Comparison of ENCODE assay signal across 28 mouse cellular contexts in genomic region chr12:101892832-101893231, GRCm38 (mm10). TPM values are rescaled to one million over a fixed set of nuclear protein-coding genes. Genes with fewer than 3 reads are reported as not detected.
DNase-seq lines count a peak whose midpoint lies in the region; ATAC-seq and TF ChIP-seq lines count a peak whose summit lies in the region.
"Had no signal": no experiment of that assay in that cellular context is flagged by ENCODE, and none has a peak within 500 bp of the region (broad histone marks: within the 10 kb centered on the region; RNA-seq: fewer than 3 reads in every experiment).

No protein-coding gene starts in this region.

- no peak for ATAC-seq in intestine, postnatal 0 days
- ATAC-seq in intestine, embryonic 15.5 days, result no peak
- ATAC-seq in stomach, postnatal 0 days (ENCODE audit: low FRiP score, low TSS enrichment), result peak; percentile 91
- ATAC-seq in heart, embryonic 11.5 days (replicated peaks; ENCODE audit: insufficient number of reproducible peaks, low FRiP score, low TSS enrichment), result no peak
- ATAC-seq: forebrain, embryonic 14.5 days; forebrain, postnatal 0 days; hindbrain, postnatal 0 days; inflammation-experienced regulatory T-cells, adult 6 months had no signal

- TF ChIP-seq EP300 in stomach, postnatal 0 days (optimal IDR thresholded peaks at IDR 0.05), result no peak

- H3K27me3 ChIP-seq in intestine, postnatal 0 days (replicated peaks; ENCODE audit: control insufficient read depth, insufficient read depth, low read length), result no peaks in the 10 kb centered on the region
- no peaks in the 10 kb centered on the region for H3K27me3 ChIP-seq in intestine, embryonic 15.5 days (replicated peaks)
- no peaks in the 10 kb centered on the region for H3K27me3 ChIP-seq in stomach, postnatal 0 days (ENCODE audit: control insufficient read depth, insufficient read depth, low read length)
- no peaks in the 10 kb centered on the region for H3K27me3 ChIP-seq in heart, embryonic 11.5 days (ENCODE audit: control insufficient read depth, insufficient read depth, low read length)
- H3K27me3 ChIP-seq: embryonic facial prominence, embryonic 12.5 days; embryonic facial prominence, embryonic 15.5 days; heart, embryonic 12.5 days; heart, embryonic 15.5 days had no signal

- H3K9me3 ChIP-seq in intestine, postnatal 0 days (ENCODE audit: control insufficient read depth), result no peaks in the 10 kb centered on the region
- H3K9me3 ChIP-seq in intestine, embryonic 15.5 days, result no peaks in the 10 kb centered on the region
- H3K9me3 ChIP-seq in stomach, postnatal 0 days (ENCODE audit: control insufficient read depth, low read length), result no peaks in the 10 kb centered on the region
- H3K9me3 ChIP-seq in heart, embryonic 11.5 days (replicated peaks; ENCODE audit: control insufficient read depth, low read length), result no peaks in the 10 kb centered on the region
- H3K9me3 ChIP-seq: embryonic facial prominence, embryonic 12.5 days; embryonic facial prominence, embryonic 15.5 days; heart, embryonic 12.5 days; heart, embryonic 15.5 days; hindbrain, embryonic 10.5 days had no signal

- H3K4me1 ChIP-seq in intestine, postnatal 0 days (replicated peaks; ENCODE audit: control insufficient read depth, insufficient read depth, low read length), result no peaks in the 10 kb centered on the region
- H3K4me1 ChIP-seq in intestine, embryonic 15.5 days (replicated peaks), result no peaks in the 10 kb centered on the region
- H3K4me1 ChIP-seq in bone marrow macrophage, adult 2 months (ENCODE audit: control insufficient read depth, insufficient read depth, low read length), result peaks cover 23% of the 10 kb centered on the region
- no peaks in the 10 kb centered on the region for H3K4me1 ChIP-seq in stomach, postnatal 0 days (replicated peaks; ENCODE audit: control insufficient read depth, insufficient read depth)
- H3K4me1 ChIP-seq in heart, embryonic 11.5 days (ENCODE audit: control insufficient read depth, insufficient read depth, low read length), result no peaks in the 10 kb centered on the region
- H3K4me1 ChIP-seq: embryonic facial prominence, embryonic 12.5 days; embryonic facial prominence, embryonic 15.5 days; heart, embryonic 12.5 days; heart, embryonic 15.5 days; hindbrain, embryonic 10.5 days had no signal

- TF ChIP-seq CTCF in intestine, postnatal 0 days (IDR thresholded peaks at IDR 0.05; ENCODE audit: low read depth), result no peak
- TF ChIP-seq CTCF in bone marrow macrophage, adult 2 months (IDR thresholded peaks at IDR 0.05; ENCODE audit: low read depth, low read length), result no peak
- no peak for TF ChIP-seq CTCF in stomach, postnatal 0 days (IDR thresholded peaks at IDR 0.05; ENCODE audit: low read depth)

- H3K4me2 ChIP-seq in intestine, postnatal 0 days (replicated peaks; ENCODE audit: low read depth), result no peak overlapping the region
- no peak overlapping the region for H3K4me2 ChIP-seq in intestine, embryonic 15.5 days (replicated peaks)
- no peak overlapping the region for H3K4me2 ChIP-seq in stomach, postnatal 0 days (replicated peaks; ENCODE audit: low read depth)
- no peak overlapping the region for H3K4me2 ChIP-seq in heart, embryonic 11.5 days
- H3K4me2 ChIP-seq: embryonic facial prominence, embryonic 12.5 days; embryonic facial prominence, embryonic 15.5 days; heart, embryonic 12.5 days; heart, embryonic 15.5 days; hindbrain, embryonic 14.5 days had no signal

- 83% methylated on average over 2 of the region's 2 CpGs for whole genome bisulfite sequencing in intestine, postnatal 0 days
- 93% methylated on average over 2 of the region's 2 CpGs for WGBS in intestine, embryonic 15.5 days
- WGBS in stomach, postnatal 0 days, result 86% methylated on average over 2 of the region's 2 CpGs
- WGBS in heart, embryonic 11.5 days (ENCODE audit: insufficient replicate concordance), result 88% methylated on average over 2 of the region's 2 CpGs

- peak; percentile 19 for DNase-seq in right cerebral cortex, adult 18-20 months
- no peak for DNase-seq in right cerebral cortex, postnatal 25 days
- no peak for DNase-seq in stomach, postnatal 0 days (ENCODE audit: low spot score)
- no peak for DNase-seq in cerebellum, postnatal 10 days
- DNase-seq: adrenal gland, adult 2 months; adrenal gland, postnatal 14 days; B cell, adult 2 months; cerebellum, adult 18-20 months; cerebellum, adult 9-10 months; cerebellum, postnatal 25 days; forebrain, postnatal 0 days; gastrocnemius, postnatal 10 days; heart, postnatal 10 days; heart, postnatal 36 days; kidney, adult 11 months had no signal

- H3K36me3 ChIP-seq in intestine, postnatal 0 days (ENCODE audit: control insufficient read depth, insufficient read depth), result peaks cover 46% of the 10 kb centered on the region
- H3K36me3 ChIP-seq in intestine, embryonic 15.5 days, result peaks cover 22% of the 10 kb centered on the region
- peaks cover 5% of the 10 kb centered on the region; the same call in 1 of the 2 replicates for H3K36me3 ChIP-seq in stomach, postnatal 0 days (ENCODE audit: control insufficient read depth, insufficient read depth, low read length)
- peaks cover 10% of the 10 kb centered on the region for H3K36me3 ChIP-seq in heart, embryonic 11.5 days (ENCODE audit: control insufficient read depth, insufficient read depth, low read length)

- H3K4me3 ChIP-seq in intestine, postnatal 0 days (ENCODE audit: low read depth, low read length), result no peak overlapping the region
- H3K4me3 ChIP-seq in intestine, embryonic 15.5 days (replicated peaks), result no peak overlapping the region
- H3K4me3 ChIP-seq in bone marrow macrophage, adult 2 months (ENCODE audit: insufficient read depth, low read length), result no peak overlapping the region
- H3K4me3 ChIP-seq in stomach, postnatal 0 days (ENCODE audit: low read depth, low read length), result no peak overlapping the region
- no peak overlapping the region for H3K4me3 ChIP-seq in heart, embryonic 11.5 days (ENCODE audit: low read depth, low read length)
- H3K4me3 ChIP-seq: embryonic facial prominence, embryonic 12.5 days; embryonic facial prominence, embryonic 15.5 days; heart, embryonic 12.5 days; heart, embryonic 15.5 days; hindbrain, embryonic 10.5 days had no signal

- peak overlapping the region; percentile 62; the same call in 1 of the 2 replicates for H3K27ac ChIP-seq in intestine, postnatal 0 days (ENCODE audit: low read depth, low read length)
- H3K27ac ChIP-seq in intestine, embryonic 15.5 days, result no peak overlapping the region
- peak overlapping the region; percentile 76 for H3K27ac ChIP-seq in bone marrow macrophage, adult 2 months (ENCODE audit: insufficient read depth, low read depth, low read length)
- H3K27ac ChIP-seq in stomach, postnatal 0 days (replicated peaks), result no peak overlapping the region
- H3K27ac ChIP-seq in heart, embryonic 11.5 days (ENCODE audit: low read depth, low read length), result no peak overlapping the region
- H3K27ac ChIP-seq: embryonic facial prominence, embryonic 12.5 days; embryonic facial prominence, embryonic 15.5 days; heart, embryonic 15.5 days; hindbrain, embryonic 10.5 days; hindbrain, embryonic 14.5 days; hindbrain, postnatal 0 days had no signal

- no peak overlapping the region for H3K9ac ChIP-seq in intestine, postnatal 0 days (ENCODE audit: low read depth, low read length)
- no peak overlapping the region for H3K9ac ChIP-seq in intestine, embryonic 15.5 days
- H3K9ac ChIP-seq in stomach, postnatal 0 days (ENCODE audit: low read length), result no peak overlapping the region
- H3K9ac ChIP-seq in heart, embryonic 11.5 days (ENCODE audit: low read depth, low read length), result no peak overlapping the region
- H3K9ac ChIP-seq: embryonic facial prominence, embryonic 12.5 days; embryonic facial prominence, embryonic 15.5 days; forebrain, postnatal 0 days; heart, embryonic 12.5 days; heart, embryonic 15.5 days; hindbrain, embryonic 14.5 days had no signal

- TF ChIP-seq POLR2A in bone marrow macrophage, adult 2 months (IDR thresholded peaks at IDR 0.05; ENCODE audit: borderline replicate concordance, low read depth, low read length), result no peak

RNA-seq across cellular contexts. Expression of gene Trip11, which starts 20.2 kb away (rescaled TPM):
- 42.9 and 54.8 TPM in 2 replicates for polyA plus RNA-seq in intestine, postnatal 0 days (2015; fragmentation: Nextera tagmentation; extraction: Ambion mirVana)
- 29.5 and 31.2 TPM in 2 replicates for polyA plus RNA-seq in intestine, embryonic 15.5 days (2015; fragmentation: Nextera tagmentation; extraction: Ambion mirVana)
- polyA plus RNA-seq in bone marrow macrophage, adult 2 months (2012; ENCODE audit: insufficient read depth, insufficient read length, missing spikeins), result 19.4 and 23.5 TPM in 2 replicates
- 15.1 and 24.3 TPM in 2 replicates for polyA plus RNA-seq in stomach, postnatal 0 days (2015; fragmentation: Nextera tagmentation; extraction: Ambion mirVana)
- polyA plus RNA-seq in heart, embryonic 11.5 days (2014; fragmentation: Nextera tagmentation; extraction: Ambion mirVana), result 12.7 and 25.5 TPM in 2 replicates

Comparison
In these comparisons a context has a peak if more than half of its experiments do, and no peak if none do; other contexts are left out.
1. H3K27ac ChIP-seq: peak in intestine, postnatal 0 days (single experiment) and bone marrow macrophage, adult 2 months (single experiment); none in intestine, embryonic 15.5 days (single experiment), stomach, postnatal 0 days (single experiment) and heart, embryonic 11.5 days (single experiment).